Mouse (Mus musculus): ENCODE results near the gene Gpi1.
"Not testable (repeated sequence)": the region's sequence is repeated elsewhere in the genome, so short reads cannot be mapped to it uniquely, and the experiment has no call there.

Gpi1 gene

GRCm38 (mm10) chr7:34195632-34196031 lies 34.5 kb downstream of the Gpi1 start:
- ATAC-seq (ENCODE audit: insufficient number of reproducible peaks, low FRiP score, low TSS enrichment): no peak

GRCm38 (mm10) chr7:34192825-34193224 lies 37.3 kb downstream of the Gpi1 start:
- ATAC-seq (ENCODE audit: insufficient number of reproducible peaks, low FRiP score, low TSS enrichment): no peak

GRCm38 (mm10) chr7:34189376-34189989 lies 40.7 kb downstream of the Gpi1 start:
- ATAC-seq (ENCODE audit: insufficient number of reproducible peaks, low FRiP score, low TSS enrichment): no peak

- ATAC-seq (ENCODE audit: insufficient number of reproducible peaks, low FRiP score, low TSS enrichment): no peak
These were observed 46.3 kb downstream of the Gpi1 start for GRCm38 (mm10) chr7:34183794-34184193.

GRCm38 (mm10) chr7:34183356-34183755 lies 46.8 kb downstream of the Gpi1 start:
- ATAC-seq (ENCODE audit: insufficient number of reproducible peaks, low FRiP score, low TSS enrichment): no peak

GRCm38 (mm10) chr7:34176241-34176640 lies 53.9 kb downstream of the Gpi1 start:
- ATAC-seq (ENCODE audit: insufficient number of reproducible peaks, low FRiP score, low TSS enrichment): not testable (repeated sequence)

- no peak for ATAC-seq (ENCODE audit: insufficient number of reproducible peaks, low FRiP score, low TSS enrichment)
These were observed 57.9 kb downstream of the Gpi1 start for GRCm38 (mm10) chr7:34172251-34172650.

- ATAC-seq (ENCODE audit: insufficient number of reproducible peaks, low FRiP score, low TSS enrichment): no peak
These were observed 60.7 kb downstream of the Gpi1 start, which contains the start of gene Uba2 for GRCm38 (mm10) chr7:34169454-34169853. Uba2 (minus strand) TSS chr7:34169599.

- ATAC-seq (ENCODE audit: insufficient number of reproducible peaks, low FRiP score, low TSS enrichment): peak; percentile 97
These were observed 61.5 kb downstream of the Gpi1 start for GRCm38 (mm10) chr7:34168470-34169251.

GRCm38 (mm10) chr7:34167766-34168469 lies 62.2 kb downstream of the Gpi1 start:
- ATAC-seq (ENCODE audit: insufficient number of reproducible peaks, low FRiP score, low TSS enrichment): no peak; the same call in 1 of the 2 replicates

- ATAC-seq (ENCODE audit: insufficient number of reproducible peaks, low FRiP score, low TSS enrichment): no peak
These were observed 63.3 kb downstream of the Gpi1 start for GRCm38 (mm10) chr7:34166850-34167249.

GRCm38 (mm10) chr7:34165999-34166398 lies 64.1 kb downstream of the Gpi1 start:
- ATAC-seq (ENCODE audit: insufficient number of reproducible peaks, low FRiP score, low TSS enrichment): no peak

GRCm38 (mm10) chr7:34164671-34165070 lies 65.5 kb downstream of the Gpi1 start:
- no peak for ATAC-seq (ENCODE audit: insufficient number of reproducible peaks, low FRiP score, low TSS enrichment)

GRCm38 (mm10) chr7:34159167-34159566 lies 71.0 kb downstream of the Gpi1 start:
- ATAC-seq (ENCODE audit: insufficient number of reproducible peaks, low FRiP score, low TSS enrichment): no peak

- ATAC-seq (ENCODE audit: insufficient number of reproducible peaks, low FRiP score, low TSS enrichment): no peak
These were observed 72.1 kb downstream of the Gpi1 start for GRCm38 (mm10) chr7:34157994-34158393.

Measured in cerebellum, adult (tissue).